Mouse (Mus musculus): Measurements from ENCODE around the gene Sept11. TPM values are rescaled to one million over a fixed set of nuclear protein-coding genes. Genes with fewer than 3 reads are reported as not detected.
A peak's percentile ranks its signal among the peaks of the same experiment; 100 is the strongest.

Gene Sept11
- polyA plus RNA-seq, 1 experiment from 2014 or later: 224 TPM

- ATAC-seq (ENCODE audit: low FRiP score, low TSS enrichment): no peak
- no peaks in the 10 kb centered on the region for H3K4me1 ChIP-seq (ENCODE audit: control insufficient read depth, insufficient read depth, low read length)
- no peaks in the 10 kb centered on the region for H3K36me3 ChIP-seq (ENCODE audit: control insufficient read depth, insufficient read depth, low read length)
- H3K4me3 ChIP-seq (ENCODE audit: low read length): no peak overlapping the region
- no peaks in the 10 kb centered on the region for H3K9me3 ChIP-seq (ENCODE audit: control insufficient read depth, low read length)
- H3K27me3 ChIP-seq (ENCODE audit: control insufficient read depth, insufficient read depth, low read length): no peaks in the 10 kb centered on the region; the same call in 1 of the 2 replicates
- H3K4me2 ChIP-seq (replicated peaks; ENCODE audit: low read depth, low read length): no peak overlapping the region
- 86% methylated on average over 9 of the region's 9 CpGs for whole genome bisulfite sequencing
- H3K9ac ChIP-seq (ENCODE audit: low read depth, low read length): no peak overlapping the region
- no peak overlapping the region for H3K27ac ChIP-seq (ENCODE audit: low read depth, low read length)
Observed at GRCm38 (mm10) chr5:93051951-93052350, 41.3 kb upstream of the Sept11 start.

- Histone ChIP-seq H3K4me1 (ENCODE audit: control insufficient read depth, insufficient read depth, low read length) (no peaks in the 10 kb centered on the region), H3K4me2 (replicated peaks; ENCODE audit: low read depth, low read length) (no peak overlapping the region), H3K9ac (ENCODE audit: low read depth, low read length) (no peak overlapping the region), H3K36me3 (ENCODE audit: control insufficient read depth, insufficient read depth, low read length) (no peaks in the 10 kb centered on the region), H3K4me3 (ENCODE audit: low read length) (no peak overlapping the region), H3K9me3 (ENCODE audit: control insufficient read depth, low read length) (no peaks in the 10 kb centered on the region), H3K27ac (ENCODE audit: low read depth, low read length) (no peak overlapping the region), H3K27me3 (ENCODE audit: control insufficient read depth, insufficient read depth, low read length) (no peaks in the 10 kb centered on the region)
- 57% methylated on average over 8 of the region's 8 CpGs for WGBS
- ATAC-seq (ENCODE audit: low FRiP score, low TSS enrichment): no peak
Observed at GRCm38 (mm10) chr5:93053606-93054397, 39.4 kb upstream of the Sept11 start.

GRCm38 (mm10) chr5:93060865-93061264 lies 32.4 kb upstream of the Sept11 start:
- Histone ChIP-seq H3K27ac (ENCODE audit: low read depth, low read length) (no peak overlapping the region), H3K36me3 (ENCODE audit: control insufficient read depth, insufficient read depth, low read length) (no peaks in the 10 kb centered on the region), H3K9me3 (ENCODE audit: control insufficient read depth, low read length) (no peaks in the 10 kb centered on the region), H3K4me3 (ENCODE audit: low read length) (no peak overlapping the region), H3K4me1 (ENCODE audit: control insufficient read depth, insufficient read depth, low read length) (no peaks in the 10 kb centered on the region), H3K4me2 (replicated peaks; ENCODE audit: low read depth, low read length) (no peak overlapping the region), H3K9ac (ENCODE audit: low read depth, low read length) (no peak overlapping the region), H3K27me3 (ENCODE audit: control insufficient read depth, insufficient read depth, low read length) (no peaks in the 10 kb centered on the region)
- WGBS: 94% methylated on average over 4 of the region's 4 CpGs
- no peak for ATAC-seq (ENCODE audit: low FRiP score, low TSS enrichment)

GRCm38 (mm10) chr5:93077661-93078323 lies 15.4 kb upstream of the Sept11 start:
- ATAC-seq (ENCODE audit: low FRiP score, low TSS enrichment): no peak
- H3K9ac ChIP-seq (ENCODE audit: low read depth, low read length): no peak overlapping the region
- no peak overlapping the region for H3K4me2 ChIP-seq (replicated peaks; ENCODE audit: low read depth, low read length)
- no peak overlapping the region for H3K27ac ChIP-seq (ENCODE audit: low read depth, low read length)
- WGBS: 85% methylated on average over 7 of the region's 7 CpGs
- no peaks in the 10 kb centered on the region for H3K9me3 ChIP-seq (ENCODE audit: control insufficient read depth, low read length)
- no peaks in the 10 kb centered on the region for H3K4me1 ChIP-seq (ENCODE audit: control insufficient read depth, insufficient read depth, low read length)
- no peaks in the 10 kb centered on the region for H3K27me3 ChIP-seq (ENCODE audit: control insufficient read depth, insufficient read depth, low read length)
- H3K36me3 ChIP-seq (ENCODE audit: control insufficient read depth, insufficient read depth, low read length): no peaks in the 10 kb centered on the region
- H3K4me3 ChIP-seq (ENCODE audit: low read length): no peak overlapping the region

GRCm38 (mm10) chr5:93079596-93079995 lies 13.6 kb upstream of the Sept11 start:
- no peaks in the 10 kb centered on the region for H3K4me1 ChIP-seq (ENCODE audit: control insufficient read depth, insufficient read depth, low read length)
- no peak overlapping the region for H3K9ac ChIP-seq (ENCODE audit: low read depth, low read length)
- H3K4me2 ChIP-seq (replicated peaks; ENCODE audit: low read depth, low read length): no peak overlapping the region
- no peaks in the 10 kb centered on the region for H3K9me3 ChIP-seq (ENCODE audit: control insufficient read depth, low read length)
- H3K36me3 ChIP-seq (ENCODE audit: control insufficient read depth, insufficient read depth, low read length): no peaks in the 10 kb centered on the region
- H3K4me3 ChIP-seq (ENCODE audit: low read length): no peak overlapping the region
- no peaks in the 10 kb centered on the region for H3K27me3 ChIP-seq (ENCODE audit: control insufficient read depth, insufficient read depth, low read length)
- WGBS: 85% methylated on average over 3 of the region's 3 CpGs
- ATAC-seq (ENCODE audit: low FRiP score, low TSS enrichment): no peak
- H3K27ac ChIP-seq (ENCODE audit: low read depth, low read length): no peak overlapping the region

GRCm38 (mm10) chr5:93085015-93085598 lies 8.1 kb upstream of the Sept11 start:
- Histone ChIP-seq H3K4me3 (ENCODE audit: low read length) (no peak overlapping the region), H3K4me1 (ENCODE audit: control insufficient read depth, insufficient read depth, low read length) (no peaks in the 10 kb centered on the region), H3K36me3 (ENCODE audit: control insufficient read depth, insufficient read depth, low read length) (no peaks in the 10 kb centered on the region), H3K4me2 (replicated peaks; ENCODE audit: low read depth, low read length) (no peak overlapping the region), H3K27ac (ENCODE audit: low read depth, low read length) (no peak overlapping the region), H3K9me3 (ENCODE audit: control insufficient read depth, low read length) (no peaks in the 10 kb centered on the region), H3K9ac (ENCODE audit: low read depth, low read length) (no peak overlapping the region), H3K27me3 (ENCODE audit: control insufficient read depth, insufficient read depth, low read length) (no peaks in the 10 kb centered on the region)
- ATAC-seq (ENCODE audit: low FRiP score, low TSS enrichment): no peak
- 60% methylated on average over 4 of the region's 4 CpGs for WGBS

- H3K36me3 ChIP-seq (ENCODE audit: control insufficient read depth, insufficient read depth, low read length): no peaks in the 10 kb centered on the region
- no peak overlapping the region for H3K4me3 ChIP-seq (ENCODE audit: low read length)
- ATAC-seq (ENCODE audit: low FRiP score, low TSS enrichment): no peak
- H3K4me2 ChIP-seq (replicated peaks; ENCODE audit: low read depth, low read length): no peak overlapping the region
- H3K27me3 ChIP-seq (ENCODE audit: control insufficient read depth, insufficient read depth, low read length): no peaks in the 10 kb centered on the region
- no peaks in the 10 kb centered on the region for H3K9me3 ChIP-seq (ENCODE audit: control insufficient read depth, low read length)
- H3K4me1 ChIP-seq (ENCODE audit: control insufficient read depth, insufficient read depth, low read length): 0 out of 2 replicates have a peak, but pooled peaks cover under 1% of the 10 kb centered on the region
- 86% methylated on average over 4 of the region's 4 CpGs for WGBS
- no peak overlapping the region for H3K27ac ChIP-seq (ENCODE audit: low read depth, low read length)
- H3K9ac ChIP-seq (ENCODE audit: low read depth, low read length): no peak overlapping the region
Observed at GRCm38 (mm10) chr5:93085900-93086299, 7.3 kb upstream of the Sept11 start.

- WGBS: 65% methylated on average over 3 of the region's 3 CpGs
- Histone ChIP-seq H3K27ac (ENCODE audit: low read depth, low read length) (no peak overlapping the region), H3K36me3 (ENCODE audit: control insufficient read depth, insufficient read depth, low read length) (no peaks in the 10 kb centered on the region; the same call in 1 of the 2 replicates), H3K27me3 (ENCODE audit: control insufficient read depth, insufficient read depth, low read length) (no peaks in the 10 kb centered on the region), H3K4me1 (ENCODE audit: control insufficient read depth, insufficient read depth, low read length) (peaks cover 19% of the 10 kb centered on the region), H3K4me2 (replicated peaks; ENCODE audit: low read depth, low read length) (peak overlapping the region; percentile 87; the same call in 1 of the 2 replicates), H3K9me3 (ENCODE audit: control insufficient read depth, low read length) (no peaks in the 10 kb centered on the region), H3K9ac (ENCODE audit: low read depth, low read length) (no peak overlapping the region), H3K4me3 (ENCODE audit: low read length) (no peak overlapping the region; the same call in 1 of the 2 replicates)
- ATAC-seq (ENCODE audit: low FRiP score, low TSS enrichment): no peak
Observed at GRCm38 (mm10) chr5:93091266-93091665, 2.0 kb upstream of the Sept11 start.

Data from kidney, embryonic 14.5 days (tissue).